Mouse (Mus musculus): ENCODE data around the gene Nlgn1. TPM values are rescaled to one million over a fixed set of nuclear protein-coding genes. Genes with fewer than 3 reads are reported as not detected.

The Nlgn1 gene
- polyA plus RNA-seq, 1 experiment from 2014 or later = 0.28 TPM

GRCm38 (mm10) chr3:26129455-26129854, 202.8 kb downstream of the Nlgn1 start:
- no peak for DNase-seq (ENCODE audit: low spot score)
- no peaks in the 10 kb centered on the region for H3K9me3 ChIP-seq
- 73% methylated on average over 6 of the region's 6 CpGs for WGBS
- H3K27me3 ChIP-seq (ENCODE audit: insufficient read depth, poor library complexity, severe bottlenecking) = no peaks in the 10 kb centered on the region
- no peaks in the 10 kb centered on the region for H3K36me3 ChIP-seq
- no peaks in the 10 kb centered on the region for H3K4me1 ChIP-seq
- H3K4me3 ChIP-seq = no peak overlapping the region
- H3K27ac ChIP-seq = no peak overlapping the region

DNA sequence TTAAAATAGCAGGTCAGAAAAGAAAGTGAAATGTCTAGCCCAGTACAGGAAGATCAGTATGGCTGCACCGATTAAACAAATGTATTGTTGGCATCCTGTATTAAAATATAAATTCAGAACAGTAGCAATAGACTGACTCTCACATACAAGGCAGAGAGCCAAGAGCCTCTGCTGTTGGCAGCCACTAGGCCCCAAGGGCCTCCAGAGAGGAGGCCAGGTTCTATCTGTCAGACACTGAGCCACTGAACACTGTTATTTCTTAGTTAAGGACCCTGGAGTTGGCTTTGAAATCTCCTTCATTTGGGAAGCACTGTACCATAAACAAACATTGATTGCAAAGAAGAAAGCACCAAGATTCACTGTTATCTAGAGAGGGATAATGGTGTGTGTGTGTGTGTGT, 215.2 kb downstream of the Nlgn1 start:
- DNase-seq (ENCODE audit: low spot score) = no peak
- H3K4me3 ChIP-seq = no peak overlapping the region
- WGBS = 89% methylated on average over 1 of the region's 1 CpGs

DNA sequence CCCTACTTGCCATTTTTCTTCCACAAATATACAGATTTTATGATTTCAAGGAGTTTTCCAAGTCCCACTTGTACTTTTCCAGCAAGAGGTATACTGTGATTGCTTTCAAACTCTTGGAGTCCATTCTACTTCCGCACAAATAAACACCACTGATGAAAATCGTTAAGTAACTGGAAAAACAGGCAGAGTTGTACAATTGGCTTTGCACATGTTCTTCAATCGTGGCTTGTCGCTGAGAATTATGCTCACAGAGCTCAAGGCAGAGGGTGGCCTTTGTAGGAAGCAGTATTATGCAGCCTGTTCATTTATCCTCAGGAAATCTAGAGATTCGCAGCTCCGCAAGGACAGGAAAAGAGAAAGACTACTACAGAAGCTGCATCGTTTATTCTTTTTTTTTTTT, 225.9 kb downstream of the Nlgn1 start:
- DNase-seq (ENCODE audit: low spot score) = no peak
- H3K4me1 ChIP-seq = no peaks in the 10 kb centered on the region
- H3K9me3 ChIP-seq = no peaks in the 10 kb centered on the region
- H3K27ac ChIP-seq = no peak overlapping the region
- no peaks in the 10 kb centered on the region for H3K27me3 ChIP-seq (ENCODE audit: insufficient read depth, poor library complexity, severe bottlenecking)
- whole genome bisulfite sequencing = 85% methylated on average over 7 of the region's 7 CpGs
- H3K36me3 ChIP-seq = no peaks in the 10 kb centered on the region
- no peak overlapping the region for H3K4me3 ChIP-seq

More for the DNA sequence above, 215.2 kb downstream of the Nlgn1 start:
- Histone ChIP-seq H3K36me3 (no peaks in the 10 kb centered on the region), H3K4me1 (no peaks in the 10 kb centered on the region), H3K27ac (no peak overlapping the region), H3K9me3 (no peaks in the 10 kb centered on the region), H3K27me3 (ENCODE audit: insufficient read depth, poor library complexity, severe bottlenecking) (no peaks in the 10 kb centered on the region)

GRCm38 (mm10) chr3:26105528-26105927, 226.7 kb downstream of the Nlgn1 start:
- 67% methylated on average over 3 of the region's 3 CpGs for WGBS
- no peaks in the 10 kb centered on the region for H3K9me3 ChIP-seq
- H3K36me3 ChIP-seq = no peaks in the 10 kb centered on the region
- H3K27ac ChIP-seq = no peak overlapping the region
- DNase-seq (ENCODE audit: low spot score) = no peak
- no peaks in the 10 kb centered on the region for H3K27me3 ChIP-seq (ENCODE audit: insufficient read depth, poor library complexity, severe bottlenecking)
- H3K4me3 ChIP-seq = no peak overlapping the region
- H3K4me1 ChIP-seq = no peaks in the 10 kb centered on the region

DNA sequence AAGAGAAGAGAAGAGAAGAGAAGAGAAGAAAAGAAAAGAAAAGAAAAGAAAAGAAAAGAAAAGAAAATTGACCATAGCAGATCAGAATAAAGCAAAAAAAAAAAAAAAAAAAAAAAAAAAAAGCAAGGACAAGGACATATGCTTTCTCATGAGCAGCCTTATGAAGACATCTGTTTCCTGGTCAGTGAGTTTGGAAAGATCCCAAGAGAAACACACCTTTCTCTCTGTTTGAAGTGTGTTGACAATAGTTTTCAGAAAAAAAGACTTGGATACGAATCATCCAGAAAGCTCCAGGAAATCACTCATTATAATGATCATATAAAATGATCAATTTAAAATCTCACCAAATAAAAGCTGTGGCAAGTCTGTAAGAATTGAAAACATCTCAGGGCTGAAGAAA, 230.0 kb downstream of the Nlgn1 start:
- Histone ChIP-seq H3K27ac (no peak overlapping the region), H3K27me3 (ENCODE audit: insufficient read depth, poor library complexity, severe bottlenecking) (no peaks in the 10 kb centered on the region), H3K4me3 (no peak overlapping the region), H3K4me1 (no peaks in the 10 kb centered on the region), H3K36me3 (no peaks in the 10 kb centered on the region), H3K9me3 (no peaks in the 10 kb centered on the region)
- DNase-seq (ENCODE audit: low spot score) = no peak
- 64% methylated on average over 1 of the region's 1 CpGs for WGBS

DNA sequence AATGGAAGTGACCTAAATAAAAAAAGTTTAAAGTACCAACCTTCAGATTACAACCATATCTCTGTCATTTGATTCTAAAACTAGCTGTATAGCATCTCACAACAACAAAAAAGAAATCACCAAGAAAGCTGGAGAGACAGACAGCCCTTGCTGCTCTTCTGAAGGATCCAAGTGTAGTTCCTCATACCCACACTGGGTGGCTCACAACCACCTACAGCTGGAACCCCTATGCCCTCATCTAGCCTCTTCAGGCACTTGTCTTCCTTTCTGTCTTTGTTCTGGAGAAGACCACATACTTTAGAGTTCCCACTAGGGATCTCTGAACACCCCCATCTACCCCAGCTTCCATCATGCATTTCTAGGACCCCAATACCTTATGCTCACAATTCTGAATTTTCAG, 236.7 kb downstream of the Nlgn1 start:
- H3K4me1 ChIP-seq = no peaks in the 10 kb centered on the region

GRCm38 (mm10) chr3:26069366-26069765, 262.9 kb downstream of the Nlgn1 start:
- H3K27me3 ChIP-seq (ENCODE audit: insufficient read depth, poor library complexity, severe bottlenecking) = no peaks in the 10 kb centered on the region
- no peaks in the 10 kb centered on the region for H3K4me1 ChIP-seq
- H3K9me3 ChIP-seq = no peaks in the 10 kb centered on the region
- no peak for DNase-seq (ENCODE audit: low spot score)
- no peak overlapping the region for H3K4me3 ChIP-seq
- no peaks in the 10 kb centered on the region for H3K36me3 ChIP-seq
- H3K27ac ChIP-seq = no peak overlapping the region

More for the DNA sequence above, 236.7 kb downstream of the Nlgn1 start:
- no peaks in the 10 kb centered on the region for H3K9me3 ChIP-seq
- no peak overlapping the region for H3K27ac ChIP-seq
- H3K36me3 ChIP-seq = no peaks in the 10 kb centered on the region
- no peaks in the 10 kb centered on the region for H3K27me3 ChIP-seq (ENCODE audit: insufficient read depth, poor library complexity, severe bottlenecking)
- no peak overlapping the region for H3K4me3 ChIP-seq
- no peak for DNase-seq (ENCODE audit: low spot score)

DNA sequence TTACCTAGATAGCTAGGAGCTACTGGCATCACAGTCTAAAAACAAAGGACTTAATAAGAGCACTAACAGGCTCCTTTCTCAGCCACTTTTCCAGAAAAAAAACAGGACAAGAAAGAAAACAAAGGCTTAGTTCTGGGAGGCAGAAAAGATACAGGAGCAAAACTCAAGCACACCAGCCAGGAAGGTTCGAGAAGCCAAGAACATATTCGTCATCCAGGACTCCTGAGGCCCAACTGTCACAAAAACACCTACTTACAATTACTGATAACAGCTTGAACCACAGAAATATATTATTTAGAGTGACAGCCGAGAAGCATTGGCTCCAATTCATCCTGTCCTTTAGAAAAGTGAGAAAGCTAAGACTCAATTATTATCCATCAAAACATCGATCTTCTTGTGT, 281.5 kb downstream of the Nlgn1 start:
- no peaks in the 10 kb centered on the region for H3K27me3 ChIP-seq (ENCODE audit: insufficient read depth, poor library complexity, severe bottlenecking)
- 76% methylated on average over 4 of the region's 4 CpGs for WGBS
- no peak overlapping the region for H3K4me3 ChIP-seq
- H3K36me3 ChIP-seq = no peaks in the 10 kb centered on the region
- no peaks in the 10 kb centered on the region for H3K9me3 ChIP-seq
- H3K4me1 ChIP-seq = no peaks in the 10 kb centered on the region
- no peak for DNase-seq (ENCODE audit: low spot score)
- H3K27ac ChIP-seq = no peak overlapping the region

GRCm38 (mm10) chr3:26042966-26043365, 289.3 kb downstream of the Nlgn1 start:
- WGBS = 79% methylated on average over 2 of the region's 2 CpGs
- no peaks in the 10 kb centered on the region for H3K9me3 ChIP-seq
- H3K27ac ChIP-seq = no peak overlapping the region
- no peaks in the 10 kb centered on the region for H3K27me3 ChIP-seq (ENCODE audit: insufficient read depth, poor library complexity, severe bottlenecking)
- no peak for DNase-seq (ENCODE audit: low spot score)
- H3K4me3 ChIP-seq = no peak overlapping the region
- H3K36me3 ChIP-seq = no peaks in the 10 kb centered on the region
- no peaks in the 10 kb centered on the region for H3K4me1 ChIP-seq

- no peaks in the 10 kb centered on the region for H3K4me1 ChIP-seq
- no peaks in the 10 kb centered on the region for H3K9me3 ChIP-seq
- no peaks in the 10 kb centered on the region for H3K27me3 ChIP-seq (ENCODE audit: insufficient read depth, poor library complexity, severe bottlenecking)
- H3K4me3 ChIP-seq = no peak overlapping the region
- no peak overlapping the region for H3K27ac ChIP-seq
- no peak for DNase-seq (ENCODE audit: low spot score)
- no peaks in the 10 kb centered on the region for H3K36me3 ChIP-seq
- WGBS = 77% methylated on average over 2 of the region's 2 CpGs
Observed at GRCm38 (mm10) chr3:26039696-26040095, 292.6 kb downstream of the Nlgn1 start.

DNA sequence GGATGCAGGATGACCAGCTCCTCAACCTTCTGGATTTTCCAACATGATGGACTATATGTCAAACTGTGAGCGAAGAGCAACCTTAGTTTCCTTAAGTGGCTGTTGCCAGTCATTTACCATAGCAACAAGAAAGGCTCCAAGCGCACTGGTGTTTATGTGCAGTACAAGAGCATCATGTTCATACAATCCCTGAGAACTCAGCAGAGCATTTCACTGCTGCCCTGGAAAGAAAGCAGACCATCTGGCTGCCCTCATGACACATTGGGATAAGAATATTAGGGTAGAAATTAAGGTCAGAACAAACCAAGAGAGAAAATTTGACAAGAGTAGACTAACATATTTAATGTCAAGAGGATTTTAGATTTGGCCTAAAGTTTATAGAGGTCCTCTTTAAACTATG, 306.2 kb downstream of the Nlgn1 start:
- DNase-seq (ENCODE audit: low spot score) = no peak
- Histone ChIP-seq H3K27me3 (ENCODE audit: insufficient read depth, poor library complexity, severe bottlenecking) (no peaks in the 10 kb centered on the region), H3K36me3 (no peaks in the 10 kb centered on the region), H3K9me3 (no peaks in the 10 kb centered on the region), H3K27ac (no peak overlapping the region), H3K4me3 (no peak overlapping the region), H3K4me1 (no peaks in the 10 kb centered on the region)
- 85% methylated on average over 2 of the region's 2 CpGs for WGBS

DNA sequence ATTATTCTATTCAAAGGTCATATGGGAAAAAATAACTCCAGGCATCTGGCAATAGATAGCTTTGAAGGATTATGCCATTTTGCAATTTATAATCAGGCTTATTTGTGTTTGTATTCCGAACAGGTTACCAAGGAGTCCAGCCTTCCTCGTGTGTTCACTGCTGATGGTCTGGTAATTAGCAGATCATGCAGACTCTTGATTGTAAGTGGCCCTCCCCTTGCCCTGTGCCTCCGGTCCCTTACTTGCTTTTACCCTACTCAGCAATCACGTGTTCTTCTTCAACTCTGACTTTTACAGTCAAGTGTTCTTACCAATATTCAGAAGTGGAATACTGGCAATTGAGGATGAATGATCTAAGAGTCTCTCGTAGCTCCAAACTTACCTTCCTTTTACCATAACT, 309.0 kb downstream of the Nlgn1 start:
- no peaks in the 10 kb centered on the region for H3K36me3 ChIP-seq
- no peaks in the 10 kb centered on the region for H3K27me3 ChIP-seq (ENCODE audit: insufficient read depth, poor library complexity, severe bottlenecking)
- DNase-seq (ENCODE audit: low spot score) = no peak
- H3K9me3 ChIP-seq = no peaks in the 10 kb centered on the region
- H3K4me1 ChIP-seq = no peaks in the 10 kb centered on the region
- no peak overlapping the region for H3K27ac ChIP-seq
- WGBS = 68% methylated on average over 5 of the region's 5 CpGs
- H3K4me3 ChIP-seq = no peak overlapping the region

DNA sequence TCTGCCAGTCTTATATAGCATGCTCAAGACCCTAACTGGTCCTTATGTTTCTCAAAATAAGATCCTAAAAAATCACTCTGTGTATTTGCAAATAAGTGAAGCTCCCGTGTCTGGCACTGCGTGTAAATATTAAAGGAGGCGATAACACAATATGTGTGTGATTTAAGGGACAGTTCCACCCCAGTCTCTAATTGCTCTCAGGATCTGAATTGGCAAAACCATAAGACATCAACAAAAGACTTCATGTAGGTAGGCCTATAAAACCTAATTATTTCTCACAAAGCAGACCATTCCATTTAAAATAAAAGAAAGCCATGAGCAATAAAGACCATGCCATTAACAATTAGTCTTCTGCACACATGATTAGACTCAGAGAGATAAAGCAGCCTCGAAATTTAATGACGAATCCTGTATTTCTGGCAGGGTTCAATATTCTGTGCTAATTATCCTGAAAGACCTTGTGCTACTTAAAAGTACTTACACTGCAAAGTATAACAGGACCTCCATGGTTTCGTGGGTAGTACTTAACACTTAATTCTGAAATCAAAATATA, 310.6 kb downstream of the Nlgn1 start:
- WGBS = 76% methylated on average over 6 of the region's 6 CpGs
- Histone ChIP-seq H3K4me3 (no peak overlapping the region), H3K27ac (no peak overlapping the region), H3K27me3 (ENCODE audit: insufficient read depth, poor library complexity, severe bottlenecking) (no peaks in the 10 kb centered on the region), H3K9me3 (no peaks in the 10 kb centered on the region), H3K36me3 (no peaks in the 10 kb centered on the region), H3K4me1 (no peaks in the 10 kb centered on the region)
- DNase-seq (ENCODE audit: low spot score) = no peak

DNA sequence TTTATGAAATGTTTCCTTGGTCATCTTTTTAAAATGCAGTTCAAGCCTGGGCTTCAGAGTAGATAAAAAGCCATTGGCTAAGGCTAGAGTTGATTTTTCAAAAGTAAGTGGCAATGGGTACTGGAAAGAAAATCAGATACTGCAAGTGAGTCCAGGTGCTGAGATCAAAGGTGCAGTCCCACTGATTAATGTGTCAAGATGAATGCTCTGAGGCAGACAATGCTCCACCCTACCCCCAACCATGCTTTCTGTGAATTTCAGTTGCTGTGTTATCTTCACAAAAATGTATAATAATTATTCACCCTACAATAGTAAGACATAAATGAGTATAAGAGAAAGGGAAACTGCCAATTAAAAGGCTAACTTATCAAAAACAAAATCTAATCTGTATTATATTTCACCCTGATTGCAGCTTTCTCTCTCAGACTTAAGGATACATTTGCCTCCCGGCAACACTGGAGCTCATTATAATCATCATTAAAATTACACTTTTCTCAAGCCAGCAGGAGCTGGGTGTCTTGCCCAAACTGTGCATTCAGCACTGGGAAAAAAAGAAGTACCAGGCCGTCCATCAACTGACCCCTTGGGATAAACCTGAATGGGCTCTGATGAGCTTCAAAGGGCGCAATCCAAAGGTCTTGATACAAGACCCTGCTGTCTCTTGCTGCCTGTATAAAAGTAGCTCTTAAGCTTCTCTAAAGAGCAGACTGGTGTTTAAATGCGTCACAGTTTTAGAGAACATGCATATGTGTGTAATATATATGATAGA, 320.8 kb downstream of the Nlgn1 start:
- Histone ChIP-seq H3K4me1 (no peaks in the 10 kb centered on the region), H3K36me3 (no peaks in the 10 kb centered on the region), H3K9me3 (no peaks in the 10 kb centered on the region), H3K27me3 (ENCODE audit: insufficient read depth, poor library complexity, severe bottlenecking) (no peaks in the 10 kb centered on the region), H3K27ac (no peak overlapping the region), H3K4me3 (no peak overlapping the region)
- no peak for DNase-seq (ENCODE audit: low spot score)
- 82% methylated on average over 4 of the region's 4 CpGs for WGBS

Data from heart, embryonic 10.5 days (tissue).